Comparison of ENCODE assay signal across 23 mouse cellular contexts in the genomic region with DNA sequence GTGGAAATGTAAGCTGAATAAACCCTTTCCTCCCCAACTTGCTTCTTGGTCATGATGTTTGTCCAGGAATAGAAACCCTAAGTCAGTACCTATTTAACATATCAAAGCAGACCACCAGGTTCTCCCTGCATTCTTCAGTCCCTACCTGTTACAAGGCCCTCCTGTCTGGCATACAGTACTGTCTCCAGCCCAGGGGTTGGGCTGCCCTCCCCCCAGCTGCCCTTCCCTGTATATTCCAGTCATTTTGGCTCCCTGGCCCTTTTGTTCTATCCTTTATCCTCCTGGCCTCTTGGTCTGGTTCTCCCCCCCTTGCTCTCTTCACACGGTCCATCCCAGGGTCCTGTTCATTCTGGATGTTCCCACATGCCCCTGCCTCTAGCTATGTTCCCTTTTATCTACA. TPM values are rescaled to one million over a fixed set of nuclear protein-coding genes. Genes with fewer than 3 reads are reported as not detected.
DNase-seq lines count a peak whose midpoint lies in the region; ATAC-seq and TF ChIP-seq lines count a peak whose summit lies in the region.
"Had no signal": no experiment of that assay in that cellular context is flagged by ENCODE, and none has a peak within 500 bp of the region (broad histone marks: within the 10 kb centered on the region; RNA-seq: fewer than 3 reads in every experiment).

No protein-coding gene starts in this region.

- TF ChIP-seq CTCF in E14TG2a.4 (conservative IDR thresholded peaks at IDR 0.05; ENCODE audit: low read length) = no peak

- ATAC-seq in intestine, embryonic 14.5 days (replicated peaks; ENCODE audit: low FRiP score, low TSS enrichment, low read depth) = no peak
- ATAC-seq in intestine, embryonic 15.5 days = no peak
- ATAC-seq: activated CD4-positive, CD25-positive, alpha-beta regulatory T cell, adult 4 months; forebrain, embryonic 14.5 days; forebrain, embryonic 16.5 days had no signal

- no peaks in the 10 kb centered on the region for H3K27me3 ChIP-seq in intestine, embryonic 14.5 days (replicated peaks; ENCODE audit: control insufficient read depth, insufficient read depth, low read length)
- H3K27me3 ChIP-seq in intestine, embryonic 15.5 days (replicated peaks) = no peaks in the 10 kb centered on the region
- 0 out of 2 replicates have a peak, but pooled peaks cover 3% of the 10 kb centered on the region for H3K27me3 ChIP-seq in E14TG2a.4 (ENCODE audit: insufficient read depth, low read length)
- H3K27me3 ChIP-seq in midbrain, embryonic 10.5 days (ENCODE audit: low read depth, poor library complexity, severe bottlenecking) = no peaks in the 10 kb centered on the region
- H3K27me3 ChIP-seq: embryonic facial prominence, embryonic 13.5 days; embryonic facial prominence, embryonic 15.5 days; forebrain, embryonic 12.5 days had no signal

- H3K9me3 ChIP-seq in intestine, embryonic 14.5 days (ENCODE audit: control insufficient read depth, low read length) = no peaks in the 10 kb centered on the region
- H3K9me3 ChIP-seq in intestine, embryonic 15.5 days = no peaks in the 10 kb centered on the region
- peaks cover 6% of the 10 kb centered on the region for H3K9me3 ChIP-seq in E14TG2a.4 (ENCODE audit: low read length)
- H3K9me3 ChIP-seq in midbrain, embryonic 10.5 days (replicated peaks) = no peaks in the 10 kb centered on the region
- H3K9me3 ChIP-seq: forebrain, embryonic 10.5 days; forebrain, embryonic 12.5 days had no signal

- H3K36me3 ChIP-seq in intestine, embryonic 14.5 days (ENCODE audit: control insufficient read depth, insufficient read depth, low read length) = no peaks in the 10 kb centered on the region
- H3K36me3 ChIP-seq in intestine, embryonic 15.5 days = no peaks in the 10 kb centered on the region
- no peaks in the 10 kb centered on the region for H3K36me3 ChIP-seq in E14TG2a.4 (ENCODE audit: insufficient read depth, low read length)
- no peaks in the 10 kb centered on the region for H3K36me3 ChIP-seq in midbrain, embryonic 10.5 days
- H3K36me3 ChIP-seq: embryonic facial prominence, embryonic 13.5 days; embryonic facial prominence, embryonic 15.5 days; forebrain, embryonic 10.5 days; forebrain, embryonic 12.5 days had no signal

- no peak overlapping the region for H3K4me3 ChIP-seq in intestine, embryonic 14.5 days (ENCODE audit: low read depth, low read length)
- H3K4me3 ChIP-seq in intestine, embryonic 15.5 days (replicated peaks) = no peak overlapping the region
- peak overlapping the region; percentile 21; the same call in 1 of the 2 replicates for H3K4me3 ChIP-seq in E14TG2a.4 (replicated peaks; ENCODE audit: low read length)
- H3K4me3 ChIP-seq in midbrain, embryonic 10.5 days = no peak overlapping the region
- H3K4me3 ChIP-seq: embryonic facial prominence, embryonic 13.5 days; embryonic facial prominence, embryonic 15.5 days; erythroblast, embryonic 14.5 days; forebrain, embryonic 10.5 days; forebrain, embryonic 12.5 days had no signal

- no peak overlapping the region for H3K9ac ChIP-seq in intestine, embryonic 14.5 days (ENCODE audit: low read length)
- no peak overlapping the region for H3K9ac ChIP-seq in intestine, embryonic 15.5 days
- H3K9ac ChIP-seq: embryonic facial prominence, embryonic 13.5 days; embryonic facial prominence, embryonic 15.5 days; forebrain, embryonic 12.5 days had no signal

- 0 out of 2 replicates have a peak, but pooled peaks cover 6% of the 10 kb centered on the region for H3K4me1 ChIP-seq in intestine, embryonic 14.5 days (replicated peaks; ENCODE audit: control insufficient read depth, insufficient read depth, low read length)
- H3K4me1 ChIP-seq in intestine, embryonic 15.5 days (replicated peaks) = no peaks in the 10 kb centered on the region
- H3K4me1 ChIP-seq in E14TG2a.4 (replicated peaks; ENCODE audit: low read depth, low read length) = peaks cover 37% of the 10 kb centered on the region
- H3K4me1 ChIP-seq in midbrain, embryonic 10.5 days = peaks cover 11% of the 10 kb centered on the region

- H3K27ac ChIP-seq in intestine, embryonic 14.5 days (ENCODE audit: low read depth) = no peak overlapping the region
- no peak overlapping the region for H3K27ac ChIP-seq in intestine, embryonic 15.5 days
- no peak overlapping the region for H3K27ac ChIP-seq in midbrain, embryonic 10.5 days (replicated peaks)
- H3K27ac ChIP-seq: embryonic facial prominence, embryonic 13.5 days; embryonic facial prominence, embryonic 15.5 days; forebrain, embryonic 10.5 days; forebrain, embryonic 12.5 days had no signal

- DNase-seq in intestine, embryonic 14.5 days (ENCODE audit: low spot score) = peak; percentile 34
- DNase-seq in ES-CJ7 (ENCODE audit: low read depth, low spot score) = peak; percentile 56
- no peak for DNase-seq in embryo, embryonic 10 days (ENCODE audit: low spot score)
- DNase-seq in midbrain, embryonic 10.5 days (ENCODE audit: low spot score) = no peak
- DNase-seq: adrenal gland, adult 8-10 months; adrenal gland, postnatal 14 days; adrenal gland, postnatal 36 days; cerebellum, adult 11-12 months; cerebellum, adult 2 months; cerebellum, adult 9-10 months; cerebellum, postnatal 10 days; cerebellum, postnatal 25 days; embryo, embryonic 11 days had no signal

- no peak overlapping the region for H3K4me2 ChIP-seq in intestine, embryonic 14.5 days (ENCODE audit: low read length)
- H3K4me2 ChIP-seq in intestine, embryonic 15.5 days (replicated peaks) = no peak overlapping the region
- H3K4me2 ChIP-seq: embryonic facial prominence, embryonic 13.5 days; embryonic facial prominence, embryonic 15.5 days; forebrain, embryonic 12.5 days had no signal

- WGBS in intestine, embryonic 14.5 days = 76% methylated on average over 1 of the region's 1 CpGs
- 83% methylated on average over 1 of the region's 1 CpGs for WGBS in intestine, embryonic 15.5 days
- 86% methylated on average over 1 of the region's 1 CpGs for WGBS in midbrain, embryonic 10.5 days

RNA-seq across cellular contexts. Expression of a gene that starts 30.1 kb away (rescaled TPM):
- 169 and 174 TPM in 2 replicates for polyA plus RNA-seq in intestine, embryonic 14.5 days (2014; fragmentation: Nextera tagmentation; extraction: Ambion mirVana)
- 163 and 172 TPM in 2 replicates for polyA plus RNA-seq in intestine, embryonic 15.5 days (2015; fragmentation: Nextera tagmentation; extraction: Ambion mirVana)
- 151 and 159 TPM in 2 replicates for polyA plus RNA-seq in midbrain, embryonic 10.5 days (2016; fragmentation: Nextera tagmentation; extraction: Ambion mirVana)

RNA-seq across cellular contexts. Expression of a gene that starts 30.6 kb away (rescaled TPM):
- 5.2 and 5.4 TPM in 2 replicates for polyA plus RNA-seq in intestine, embryonic 14.5 days (2014; fragmentation: Nextera tagmentation; extraction: Ambion mirVana)
- 3.7 and 4.1 TPM in 2 replicates for polyA plus RNA-seq in intestine, embryonic 15.5 days (2015; fragmentation: Nextera tagmentation; extraction: Ambion mirVana)
- 3.0 and 3.4 TPM in 2 replicates for polyA plus RNA-seq in midbrain, embryonic 10.5 days (2016; fragmentation: Nextera tagmentation; extraction: Ambion mirVana)
- polyA plus RNA-seq: activated CD4-positive, CD25-positive, alpha-beta regulatory T cell, adult 4 months; erythroblast, embryonic 14.5 days had no signal

Comparison
In these comparisons a context has a peak if more than half of its experiments do, and no peak if none do; other contexts are left out.
1. DNase-seq: peak in intestine, embryonic 14.5 days (single experiment) and ES-CJ7 (single experiment); none in embryo, embryonic 10 days (single experiment) and midbrain, embryonic 10.5 days (single experiment).